Mouse (Mus musculus) ES-E14 (cell line): ENCODE results near the gene Ankrd36.
A peak's percentile ranks its signal among the peaks of the same experiment; 100 is the strongest.

Source experiments
- CHD2 ChIP-seq: IDR thresholded peaks from 2 replicates; pipeline ENCODE4 v1.6.1; 2014; ENCODE audit warnings: mild to moderate bottlenecking, low read depth, low read length, inconsistent platforms
- HCFC1 ChIP-seq: IDR thresholded peaks from 2 replicates; pipeline ENCODE4 v1.6.1; 2012; ENCODE audit warnings: low read length, inconsistent platforms, borderline replicate concordance; ENCODE audit not compliant: insufficient read depth
- MAFK ChIP-seq: IDR thresholded peaks from 2 replicates; pipeline ENCODE4 v1.6.1; 2014; ENCODE audit warnings: mild to moderate bottlenecking, low read depth, low read length, inconsistent platforms; ENCODE audit not compliant: insufficient read depth
- ZC3H11A ChIP-seq: IDR thresholded peaks from 2 replicates; pipeline ENCODE4 v1.6.1; 2012; ENCODE audit warnings: low read depth, mild to moderate bottlenecking, inconsistent platforms, low read length, borderline replicate concordance

GRCm38 (mm10) chr11:5650321-5650720, 80.8 kb downstream of the Ankrd36 start:
- peak; percentile 36; the same call in 1 of the 2 replicates for TF ChIP-seq ZC3H11A
- no peak for TF ChIP-seq HCFC1
- TF ChIP-seq MAFK = no peak
- no peak for TF ChIP-seq CHD2
